Mouse (Mus musculus) neural tube, embryonic 15.5 days (tissue): ENCODE data around the gene Gm37240. TPM values are rescaled to one million over a fixed set of nuclear protein-coding genes. Genes with fewer than 3 reads are reported as not detected.

Source experiments
- ATAC-seq: fragments of 200-750 bp; cut with Nextera tagmentation; 2 replicates; pipeline ENCODE4 v1.8.0; 2017; ENCODE audit warnings: mild to moderate bottlenecking, moderate TSS enrichment, moderate library complexity; ENCODE audit not compliant: low FRiP score
- H3K27ac ChIP-seq: fragments of 300-500 bp; sonication (generic); replicated peaks from 2 replicates; pipeline ENCODE4 v1.5.1; 2015; ENCODE audit warnings: mild to moderate bottlenecking, inconsistent platforms
- H3K27me3 ChIP-seq: fragments of 300-500 bp; sonication (generic); replicated peaks from 2 replicates; pipeline ENCODE4 v1.6.1; 2015; ENCODE audit warnings: inconsistent platforms
- H3K36me3 ChIP-seq: fragments of 300-500 bp; sonication (generic); 2 replicates; pipeline ENCODE4 v1.6.1; 2015; ENCODE audit warnings: inconsistent platforms
- H3K4me1 ChIP-seq: fragments of 300-500 bp; sonication (generic); 2 replicates; pipeline ENCODE4 v1.6.1; 2015; ENCODE audit warnings: inconsistent platforms
- H3K4me2 ChIP-seq: fragments of 300-500 bp; sonication (generic); 2 replicates; pipeline ENCODE4 v1.6.1; 2015; ENCODE audit warnings: inconsistent platforms, mild to moderate bottlenecking, moderate library complexity
- H3K4me3 ChIP-seq: fragments of 300-500 bp; sonication (generic); replicated peaks from 2 replicates; pipeline ENCODE4 v1.5.1; 2015; ENCODE audit warnings: mild to moderate bottlenecking, inconsistent platforms
- H3K9ac ChIP-seq: fragments of 300-500 bp; sonication (generic); replicated peaks from 2 replicates; pipeline ENCODE4 v1.6.1; 2015; ENCODE audit warnings: mild to moderate bottlenecking, inconsistent platforms
- H3K9me3 ChIP-seq: fragments of 300-500 bp; sonication (generic); replicated peaks from 2 replicates; pipeline ENCODE4 v1.6.1; 2016; ENCODE audit warnings: inconsistent platforms
- WGBS: fragments of 180-500 bp; shearing (Covaris S2); methylation state at CpG from one replicate; pipeline ENCODE4 v1.1.7; 2015; ENCODE audit warnings: mixed read lengths; 5-methylcytosine and 5-hydroxymethylcytosine counted together
- polyA plus RNA-seq: library from polyadenylated mRNA; unstranded; fragments of >200 nt; fragmentation: Nextera tagmentation; extraction: Ambion mirVana; gene quantifications from 2 replicates; pipeline ENCODE4 v1.2.1, GENCODE M21; 2015

Gm37240 gene
- polyA plus RNA-seq, 1 experiment from 2014 or later, result 0.99 TPM

DNA sequence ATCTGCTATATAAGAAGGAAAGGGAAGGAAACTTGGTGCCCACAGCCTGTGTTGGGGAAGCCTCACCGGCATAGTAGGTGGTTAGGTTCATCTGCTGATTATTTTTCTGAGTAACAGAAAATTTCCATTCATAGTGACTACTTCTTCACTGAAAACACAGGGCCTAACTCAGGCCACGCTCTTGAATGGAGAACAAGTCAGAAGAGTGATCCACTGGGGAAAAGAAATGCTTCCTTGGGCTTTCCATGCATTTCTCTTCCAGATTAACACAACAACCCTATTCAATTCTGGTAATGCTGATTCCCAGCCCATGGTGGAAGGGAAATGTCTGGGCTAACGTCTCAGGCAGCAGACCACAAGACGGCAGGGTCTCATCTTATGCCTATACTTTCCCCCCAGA lies 188.8 kb downstream of the Gm37240 start:
- Histone ChIP-seq H3K4me2 (no peak overlapping the region), H3K27ac (no peak overlapping the region), H3K4me1 (no peaks in the 10 kb centered on the region), H3K9me3 (no peaks in the 10 kb centered on the region), H3K4me3 (no peak overlapping the region), H3K9ac (no peak overlapping the region), H3K36me3 (no peaks in the 10 kb centered on the region), H3K27me3 (no peaks in the 10 kb centered on the region)
- no peak for ATAC-seq
- WGBS, result 85% methylated on average over 4 of the region's 4 CpGs

DNA sequence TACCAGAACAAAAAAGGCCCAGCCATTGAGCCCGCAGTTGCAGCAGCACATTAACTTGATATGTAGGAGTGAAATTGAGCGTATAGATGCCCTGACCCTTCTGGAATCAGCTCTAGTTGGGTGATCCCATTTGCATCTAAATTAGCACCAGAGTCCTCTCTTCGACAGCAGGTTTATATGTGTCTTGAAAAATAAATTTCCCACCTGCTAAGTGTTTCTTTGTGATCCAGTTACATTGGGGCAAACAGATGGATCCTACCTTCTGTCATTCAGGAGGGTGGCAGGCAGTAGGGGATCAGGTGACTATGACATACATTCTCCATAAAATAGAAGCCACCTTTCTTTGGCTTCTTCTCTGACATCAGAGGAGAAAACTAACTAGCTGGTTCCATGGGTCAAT lies 192.3 kb downstream of the Gm37240 start:
- 38% methylated on average over 3 of the region's 3 CpGs for WGBS
- Histone ChIP-seq H3K9me3 (no peaks in the 10 kb centered on the region), H3K9ac (no peak overlapping the region), H3K27ac (no peak overlapping the region), H3K36me3 (no peaks in the 10 kb centered on the region), H3K4me3 (no peak overlapping the region), H3K4me1 (no peaks in the 10 kb centered on the region), H3K4me2 (no peak overlapping the region), H3K27me3 (no peaks in the 10 kb centered on the region)
- ATAC-seq, result no peak

DNA sequence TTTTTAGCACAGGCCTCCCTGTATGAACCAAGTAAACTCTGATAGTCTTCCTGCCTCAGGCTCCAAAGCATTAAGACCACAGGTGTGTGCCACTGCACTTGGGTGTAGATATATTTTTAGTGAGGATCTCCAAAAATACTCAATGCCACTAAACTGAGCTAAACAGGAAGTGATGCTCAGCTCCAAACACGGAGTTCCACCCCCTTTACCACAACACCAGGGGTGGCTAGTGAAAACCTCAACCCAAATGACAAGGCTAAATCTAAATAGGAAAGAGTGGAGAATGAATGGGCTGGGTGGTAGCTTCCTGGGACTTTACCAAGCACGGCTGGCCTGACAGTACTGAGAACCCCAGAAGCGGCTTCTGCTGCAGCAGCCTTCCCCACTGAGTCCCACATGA lies 194.3 kb downstream of the Gm37240 start:
- no peaks in the 10 kb centered on the region for H3K27me3 ChIP-seq
- no peak overlapping the region for H3K27ac ChIP-seq
- ATAC-seq, result no peak
- H3K36me3 ChIP-seq, result no peaks in the 10 kb centered on the region
- no peak overlapping the region for H3K4me2 ChIP-seq
- H3K4me1 ChIP-seq, result no peaks in the 10 kb centered on the region
- H3K9me3 ChIP-seq, result no peaks in the 10 kb centered on the region
- WGBS, result 52% methylated on average over 3 of the region's 3 CpGs
- H3K9ac ChIP-seq, result no peak overlapping the region
- no peak overlapping the region for H3K4me3 ChIP-seq

DNA sequence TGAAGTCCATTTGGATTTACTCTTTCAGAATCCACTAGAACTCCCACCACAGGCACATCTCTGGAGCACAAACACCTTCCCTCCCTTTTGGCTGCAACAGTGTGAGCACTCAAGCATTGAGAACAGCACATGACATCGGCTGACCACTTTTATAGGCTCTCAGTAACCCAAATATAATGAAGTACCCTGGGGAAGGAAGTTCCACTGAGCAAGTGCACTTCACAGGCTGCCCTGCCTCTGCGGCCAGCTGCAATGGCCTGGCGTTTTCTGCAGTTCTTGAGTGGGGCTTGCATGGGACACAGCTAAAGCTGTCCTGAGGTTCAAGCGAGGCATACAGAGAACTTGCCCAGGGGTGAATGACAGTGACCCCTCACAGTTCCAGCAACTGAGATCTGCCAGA lies 196.2 kb downstream of the Gm37240 start:
- Histone ChIP-seq H3K4me1 (no peaks in the 10 kb centered on the region), H3K4me3 (no peak overlapping the region), H3K36me3 (no peaks in the 10 kb centered on the region), H3K9ac (no peak overlapping the region), H3K27me3 (no peaks in the 10 kb centered on the region), H3K9me3 (no peaks in the 10 kb centered on the region), H3K4me2 (no peak overlapping the region), H3K27ac (no peak overlapping the region)
- no peak for ATAC-seq
- WGBS, result 70% methylated on average over 4 of the region's 4 CpGs

DNA sequence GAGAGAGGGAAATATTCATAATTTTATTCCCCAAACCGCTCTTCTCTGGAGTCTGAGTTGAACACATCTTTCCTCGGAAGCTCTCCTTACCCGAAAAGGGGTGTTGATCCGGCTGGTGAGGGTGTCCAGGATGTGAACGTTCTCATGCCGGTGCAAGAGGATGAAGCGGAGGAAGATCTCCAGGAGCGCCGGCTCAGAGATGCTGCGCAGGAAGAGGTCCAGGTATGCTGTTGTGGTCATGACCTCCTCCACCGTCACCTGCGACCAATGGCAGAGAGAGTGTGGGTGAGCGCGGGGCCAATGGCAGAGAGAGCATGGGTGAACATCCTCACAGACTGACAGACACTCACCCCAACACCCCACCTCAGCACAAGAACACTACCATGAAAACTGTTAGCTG lies 199.0 kb downstream of the Gm37240 start:
- H3K4me3 ChIP-seq, result no peak overlapping the region
- no peaks in the 10 kb centered on the region for H3K4me1 ChIP-seq
- H3K9ac ChIP-seq, result no peak overlapping the region
- H3K9me3 ChIP-seq, result no peaks in the 10 kb centered on the region
- H3K27me3 ChIP-seq, result no peaks in the 10 kb centered on the region
- H3K4me2 ChIP-seq, result no peak overlapping the region
- no peaks in the 10 kb centered on the region for H3K36me3 ChIP-seq
- no peak overlapping the region for H3K27ac ChIP-seq
- 95% methylated on average over 14 of the region's 14 CpGs for WGBS
- no peak for ATAC-seq

DNA sequence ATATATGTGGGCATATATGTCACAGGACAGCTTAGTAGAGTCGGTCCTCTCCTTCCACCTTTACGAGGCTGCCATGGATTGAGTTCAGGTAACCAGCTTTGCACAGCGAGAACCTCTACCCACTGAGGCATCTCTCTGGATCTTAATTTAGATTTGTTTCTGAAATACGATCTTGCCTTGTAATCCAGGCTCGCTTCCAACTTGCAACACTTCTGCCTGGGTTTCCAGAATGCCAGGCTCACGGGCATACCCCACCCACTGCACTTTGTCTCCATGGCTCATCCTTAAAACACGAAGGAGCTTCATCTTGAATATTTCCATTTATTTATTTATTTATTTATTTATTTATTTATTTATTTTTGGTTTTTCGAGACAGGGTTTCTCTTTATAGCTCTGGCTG lies 202.0 kb downstream of the Gm37240 start:
- no peak overlapping the region for H3K9ac ChIP-seq
- H3K27me3 ChIP-seq, result no peaks in the 10 kb centered on the region
- no peaks in the 10 kb centered on the region for H3K36me3 ChIP-seq
- no peaks in the 10 kb centered on the region for H3K9me3 ChIP-seq
- H3K4me1 ChIP-seq, result no peaks in the 10 kb centered on the region
- H3K4me2 ChIP-seq, result no peak overlapping the region
- no peak for ATAC-seq
- H3K27ac ChIP-seq, result no peak overlapping the region
- WGBS, result 96% methylated on average over 8 of the region's 8 CpGs
- H3K4me3 ChIP-seq, result no peak overlapping the region

DNA sequence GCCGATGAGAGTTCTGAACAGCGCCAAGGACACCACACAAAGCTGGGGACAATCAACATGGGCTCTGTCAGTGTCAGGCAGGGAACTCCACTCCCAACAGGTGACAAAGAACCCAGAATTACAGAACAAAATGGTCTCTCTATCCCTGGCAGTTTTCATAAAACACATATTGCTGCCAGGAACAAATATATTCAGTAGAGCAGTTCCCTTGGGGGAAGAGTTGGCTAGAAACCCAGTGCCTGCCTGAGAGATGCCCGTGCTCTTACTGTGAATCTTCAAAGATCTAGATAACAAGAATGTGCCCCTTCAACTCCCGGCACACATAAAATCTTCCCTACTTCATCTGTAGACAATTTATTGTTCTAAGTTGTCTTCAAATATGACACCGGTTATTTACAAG lies 203.7 kb downstream of the Gm37240 start:
- Histone ChIP-seq H3K4me2 (no peak overlapping the region), H3K9me3 (no peaks in the 10 kb centered on the region), H3K27me3 (no peaks in the 10 kb centered on the region), H3K9ac (no peak overlapping the region), H3K4me1 (no peaks in the 10 kb centered on the region), H3K27ac (no peak overlapping the region), H3K36me3 (no peaks in the 10 kb centered on the region), H3K4me3 (no peak overlapping the region)
- WGBS, result 82% methylated on average over 5 of the region's 5 CpGs
- no peak for ATAC-seq

DNA sequence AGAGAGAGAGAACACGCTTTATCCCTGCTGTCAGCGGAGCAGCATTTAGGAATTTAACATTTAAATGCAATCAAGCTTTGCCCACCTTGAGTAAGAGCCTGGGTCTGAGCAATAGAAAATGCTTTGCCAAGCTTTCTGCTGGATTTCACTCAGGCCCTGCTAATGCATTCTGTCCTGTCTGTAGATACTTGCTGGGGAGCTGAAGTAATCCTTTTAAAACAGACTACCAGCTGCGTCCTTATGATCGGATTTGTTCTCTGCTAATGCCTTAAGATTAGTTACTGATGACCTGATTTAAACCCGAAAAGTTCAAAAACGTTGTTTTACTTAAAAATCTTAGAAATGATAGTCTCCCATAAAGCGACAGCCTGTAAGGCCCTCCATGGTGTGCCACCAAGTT lies 206.2 kb downstream of the Gm37240 start:
- WGBS, result 87% methylated on average over 7 of the region's 7 CpGs
- no peaks in the 10 kb centered on the region for H3K4me1 ChIP-seq

DNA sequence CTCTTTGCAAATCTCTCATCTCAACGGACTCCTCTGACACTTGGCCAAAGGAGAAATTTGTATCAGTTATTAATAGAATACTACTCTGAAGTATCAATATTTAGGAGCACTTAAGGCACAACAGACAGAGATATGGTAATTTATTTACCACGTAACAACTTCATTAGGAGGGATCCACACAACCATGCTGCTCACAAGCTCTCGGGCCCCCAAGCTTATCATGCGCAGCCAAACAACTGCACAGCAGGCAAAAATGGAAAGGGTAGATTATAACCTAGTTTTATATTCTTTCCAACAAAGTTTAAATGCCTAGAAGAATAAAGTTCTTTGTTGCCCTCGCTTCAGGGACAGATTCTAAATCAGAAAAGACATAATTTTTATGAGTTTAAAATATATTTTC lies 207.4 kb downstream of the Gm37240 start:
- Histone ChIP-seq H3K9me3 (no peaks in the 10 kb centered on the region), H3K4me2 (no peak overlapping the region), H3K9ac (no peak overlapping the region), H3K27me3 (no peaks in the 10 kb centered on the region), H3K27ac (no peak overlapping the region), H3K36me3 (no peaks in the 10 kb centered on the region), H3K4me1 (no peaks in the 10 kb centered on the region), H3K4me3 (no peak overlapping the region)
- no peak for ATAC-seq
- WGBS, result 77% methylated on average over 5 of the region's 5 CpGs

More for the DNA sequence above, 206.2 kb downstream of the Gm37240 start:
- Histone ChIP-seq H3K27ac (no peak overlapping the region), H3K4me3 (no peak overlapping the region), H3K4me2 (no peak overlapping the region), H3K9ac (no peak overlapping the region), H3K27me3 (no peaks in the 10 kb centered on the region), H3K9me3 (no peaks in the 10 kb centered on the region), H3K36me3 (no peaks in the 10 kb centered on the region)
- no peak for ATAC-seq

DNA sequence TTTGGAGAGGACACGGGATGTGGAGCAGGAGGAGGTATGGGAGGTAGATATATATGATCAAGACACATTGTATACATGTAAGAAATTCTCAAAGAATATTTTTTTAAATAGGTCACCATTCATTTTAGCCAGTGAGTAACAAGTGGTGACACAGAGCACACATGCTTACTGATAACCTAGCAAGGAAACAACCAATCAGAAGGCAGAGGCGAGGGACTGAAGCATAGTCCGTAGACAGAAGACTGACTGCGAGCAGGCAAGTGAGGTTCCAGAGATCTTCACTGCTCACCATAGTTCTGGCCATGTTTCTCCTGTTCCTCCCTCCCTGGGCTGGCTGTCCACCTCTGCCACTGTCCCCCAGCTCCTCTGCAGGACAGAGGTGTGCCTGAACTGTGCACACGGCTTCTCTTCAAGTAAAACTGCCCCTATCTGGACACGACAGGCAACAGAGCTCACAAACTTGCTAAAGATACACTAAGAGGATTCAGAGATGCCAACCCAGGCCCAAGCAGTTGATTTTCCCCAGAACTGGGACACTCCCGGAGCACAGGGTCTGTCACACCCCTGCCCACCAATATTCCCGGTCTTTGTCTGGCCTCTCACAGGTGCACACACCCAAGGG lies 207.9 kb downstream of the Gm37240 start:
- 88% methylated on average over 8 of the region's 8 CpGs for WGBS
- Histone ChIP-seq H3K4me3 (no peak overlapping the region), H3K9me3 (no peaks in the 10 kb centered on the region), H3K27ac (no peak overlapping the region), H3K27me3 (no peaks in the 10 kb centered on the region), H3K4me1 (no peaks in the 10 kb centered on the region), H3K9ac (no peak overlapping the region), H3K4me2 (no peak overlapping the region), H3K36me3 (no peaks in the 10 kb centered on the region)
- ATAC-seq, result no peak

DNA sequence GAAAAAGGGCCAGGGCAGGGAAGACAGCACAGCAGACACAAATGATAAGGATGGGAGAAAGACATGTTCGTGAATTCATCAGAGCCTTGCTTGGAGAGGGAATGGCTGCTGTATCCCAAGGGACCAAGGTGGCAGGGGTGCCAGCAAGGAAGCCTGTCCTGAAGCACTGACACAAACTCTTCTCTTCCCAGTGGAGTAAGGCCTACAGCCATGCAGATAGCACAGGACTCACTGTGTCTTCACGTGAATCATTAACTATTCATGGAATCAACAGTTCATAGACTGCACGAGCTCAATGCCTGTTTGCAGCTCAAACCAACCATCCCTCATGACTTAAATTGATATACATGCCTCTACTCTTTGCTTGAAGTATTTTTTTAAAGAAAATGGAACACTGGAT lies 209.4 kb downstream of the Gm37240 start:
- no peak overlapping the region for H3K9ac ChIP-seq
- no peak overlapping the region for H3K4me3 ChIP-seq
- 69% methylated on average over 3 of the region's 3 CpGs for WGBS
- H3K4me2 ChIP-seq, result no peak overlapping the region
- ATAC-seq, result no peak
- H3K27ac ChIP-seq, result no peak overlapping the region
- H3K27me3 ChIP-seq, result no peaks in the 10 kb centered on the region
- no peaks in the 10 kb centered on the region for H3K9me3 ChIP-seq
- no peaks in the 10 kb centered on the region for H3K4me1 ChIP-seq
- H3K36me3 ChIP-seq, result no peaks in the 10 kb centered on the region

DNA sequence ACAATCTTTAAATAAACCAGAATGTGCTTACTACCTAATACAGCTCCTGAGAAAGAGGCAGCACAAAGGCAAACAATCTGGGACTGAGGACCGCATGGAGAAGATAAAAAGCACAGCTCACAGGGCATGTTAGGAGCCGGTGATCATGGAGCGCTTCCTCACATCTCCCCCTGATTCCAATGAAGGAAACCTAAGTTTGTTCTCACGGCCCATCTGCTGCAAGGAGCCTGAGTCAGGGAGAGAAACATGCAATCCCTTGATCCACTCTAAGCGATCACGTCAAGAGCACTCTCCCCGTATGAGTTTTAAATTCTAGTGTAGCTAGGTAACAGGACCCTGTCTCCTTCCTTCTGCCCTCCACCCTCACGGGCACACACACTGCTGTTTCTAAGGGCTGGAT lies 210.2 kb downstream of the Gm37240 start:
- no peaks in the 10 kb centered on the region for H3K4me1 ChIP-seq
- H3K9me3 ChIP-seq, result no peaks in the 10 kb centered on the region
- ATAC-seq, result no peak
- no peaks in the 10 kb centered on the region for H3K36me3 ChIP-seq
- H3K9ac ChIP-seq, result no peak overlapping the region
- H3K4me3 ChIP-seq, result no peak overlapping the region
- H3K4me2 ChIP-seq, result no peak overlapping the region
- no peaks in the 10 kb centered on the region for H3K27me3 ChIP-seq
- no peak overlapping the region for H3K27ac ChIP-seq
- 86% methylated on average over 8 of the region's 8 CpGs for WGBS

DNA sequence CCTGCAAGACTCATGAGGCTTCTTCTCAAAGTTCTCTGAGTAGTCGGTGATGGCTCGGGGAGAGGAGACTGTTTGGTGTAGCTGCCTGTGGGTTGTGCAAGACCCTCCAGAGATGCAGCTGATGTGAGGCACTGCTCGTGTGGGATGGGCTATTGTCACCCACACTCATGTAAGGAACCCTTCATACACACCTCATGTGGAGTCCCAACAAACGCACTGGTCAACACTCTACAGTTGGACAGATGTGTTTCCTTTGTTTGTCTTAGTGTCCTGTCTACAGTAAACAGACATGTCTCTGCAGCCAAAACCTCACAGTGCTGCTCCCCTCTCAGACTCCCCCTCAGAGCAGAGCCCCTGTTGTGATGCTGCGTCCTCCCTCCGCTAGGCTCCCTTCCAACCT lies 217.5 kb downstream of the Gm37240 start:
- Histone ChIP-seq H3K4me1 (no peaks in the 10 kb centered on the region), H3K9me3 (no peaks in the 10 kb centered on the region), H3K4me2 (no peak overlapping the region), H3K4me3 (no peak overlapping the region), H3K9ac (no peak overlapping the region), H3K36me3 (no peaks in the 10 kb centered on the region), H3K27me3 (no peaks in the 10 kb centered on the region), H3K27ac (no peak overlapping the region)
- WGBS, result 88% methylated on average over 6 of the region's 6 CpGs
- ATAC-seq, result no peak
